18 mouse cellular contexts compared by ENCODE assay signal in the genomic region with DNA sequence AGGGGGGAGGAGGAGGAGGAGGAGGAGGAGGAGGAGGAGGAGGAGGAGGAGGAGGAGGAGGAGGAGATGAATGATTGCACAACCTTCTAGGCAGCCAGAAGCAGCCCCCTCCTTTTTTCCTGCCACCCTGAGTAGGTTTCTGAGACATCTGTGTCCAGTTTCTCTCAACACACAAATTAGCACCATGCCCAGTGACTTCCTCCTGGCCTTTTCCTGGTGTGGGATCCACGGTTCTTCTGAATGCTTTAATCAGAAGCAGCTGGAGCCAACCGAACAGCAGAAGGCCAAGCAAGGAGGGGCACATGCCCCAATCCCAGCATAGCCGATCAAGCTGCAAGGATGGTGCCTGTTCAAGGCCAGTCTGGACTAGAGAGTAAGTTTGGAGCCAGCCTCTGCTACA. TPM values are rescaled to one million over a fixed set of nuclear protein-coding genes. Genes with fewer than 3 reads are reported as not detected.
A peak's percentile ranks its signal among the peaks of the same experiment; 100 is the strongest.
DNase-seq lines count a peak whose midpoint lies in the region; ATAC-seq and TF ChIP-seq lines count a peak whose summit lies in the region.
"Had no signal": no experiment of that assay in that cellular context is flagged by ENCODE, and none has a peak within 500 bp of the region (broad histone marks: within the 10 kb centered on the region; RNA-seq: fewer than 3 reads in every experiment).

No protein-coding gene starts in this region.

- H3K27ac ChIP-seq in intestine, postnatal 0 days (ENCODE audit: low read depth, low read length), result 0 out of 2 replicates have a peak overlapping the region, but pooled peaks have one; percentile 1
- H3K27ac ChIP-seq in intestine, embryonic 16.5 days (ENCODE audit: low read length), result no peak overlapping the region
- H3K27ac ChIP-seq: gastrocnemius, adult 2 months had no signal

- peak; percentile 82 for DNase-seq in embryo, embryonic 10.5 days (ENCODE audit: low spot score)
- peak; percentile 86 for DNase-seq in forelimb bud, embryonic 11.5 days (ENCODE audit: low read depth, low spot score)
- DNase-seq in mesoderm, embryonic 11.5 days (ENCODE audit: low read depth, low spot score), result peak; percentile 62
- DNase-seq in left cerebral cortex, adult 9 months (ENCODE audit: low spot score in 2 of 2), result no peak
- no peak for DNase-seq in layer of hippocampus, adult 18-20 months (ENCODE audit: low spot score in 2 of 2)
- DNase-seq in adrenal gland, postnatal 25 days, result no peak
- DNase-seq: gastrocnemius, adult 2 months; heart, postnatal 36 days; kidney, adult 11 months; kidney, postnatal 14 days; left cerebral cortex, postnatal 4 days; lung, postnatal 14 days; thymus, postnatal 4 days had no signal

- no peak overlapping the region for H3K9ac ChIP-seq in intestine, postnatal 0 days (ENCODE audit: low read depth, low read length)
- no peak overlapping the region for H3K9ac ChIP-seq in intestine, embryonic 16.5 days (ENCODE audit: low read depth, low read length)

- no peaks in the 10 kb centered on the region for H3K9me3 ChIP-seq in intestine, postnatal 0 days (ENCODE audit: control insufficient read depth)
- H3K9me3 ChIP-seq in intestine, embryonic 16.5 days (ENCODE audit: control insufficient read depth, low read length), result no peaks in the 10 kb centered on the region; the same call in 1 of the 2 replicates

- 31% methylated on average over 3 of the region's 3 CpGs for WGBS in intestine, postnatal 0 days
- 50% methylated on average over 3 of the region's 3 CpGs for WGBS in intestine, embryonic 16.5 days

- H3K4me1 ChIP-seq in intestine, postnatal 0 days (replicated peaks; ENCODE audit: control insufficient read depth, insufficient read depth, low read length), result 0 out of 2 replicates have a peak, but pooled peaks cover 11% of the 10 kb centered on the region
- H3K4me1 ChIP-seq in intestine, embryonic 16.5 days (ENCODE audit: control insufficient read depth, insufficient read depth, low read length), result peaks cover 8% of the 10 kb centered on the region; the same call in 1 of the 2 replicates

- no peak for ATAC-seq in intestine, postnatal 0 days
- no peak for ATAC-seq in intestine, embryonic 16.5 days

- H3K4me2 ChIP-seq in intestine, postnatal 0 days (replicated peaks; ENCODE audit: low read depth), result no peak overlapping the region
- H3K4me2 ChIP-seq in intestine, embryonic 16.5 days (ENCODE audit: low read depth, low read length), result no peak overlapping the region
- H3K4me2 ChIP-seq: midbrain, embryonic 11.5 days had no signal

- H3K27me3 ChIP-seq in intestine, postnatal 0 days (replicated peaks; ENCODE audit: control insufficient read depth, insufficient read depth, low read length), result no peaks in the 10 kb centered on the region
- no peaks in the 10 kb centered on the region for H3K27me3 ChIP-seq in intestine, embryonic 16.5 days (replicated peaks; ENCODE audit: control insufficient read depth, insufficient read depth, low read length)

- no peak overlapping the region for H3K4me3 ChIP-seq in intestine, postnatal 0 days (ENCODE audit: low read depth, low read length)
- H3K4me3 ChIP-seq in intestine, embryonic 16.5 days (ENCODE audit: low read length), result no peak overlapping the region
- H3K4me3 ChIP-seq: gastrocnemius, adult 2 months; myocyte had no signal

- no peak for TF ChIP-seq CTCF in intestine, postnatal 0 days (IDR thresholded peaks at IDR 0.05; ENCODE audit: low read depth)

- H3K36me3 ChIP-seq in intestine, postnatal 0 days (ENCODE audit: control insufficient read depth, insufficient read depth), result no peaks in the 10 kb centered on the region
- no peaks in the 10 kb centered on the region for H3K36me3 ChIP-seq in intestine, embryonic 16.5 days (ENCODE audit: control insufficient read depth, insufficient read depth, low read length)
- H3K36me3 ChIP-seq: G1E had no signal

RNA-seq across cellular contexts. Expression of gene Rab4a, which starts 5.9 kb away (rescaled TPM):
- 104 TPM in 2 replicates for polyA plus RNA-seq in intestine, postnatal 0 days (2015; fragmentation: Nextera tagmentation; extraction: Ambion mirVana)
- 66.9 and 71.9 TPM in 2 replicates for polyA plus RNA-seq in intestine, embryonic 16.5 days (2015; fragmentation: Nextera tagmentation; extraction: Ambion mirVana)
- 10 to 100 TPM; 42.6 to 44.8 TPM for total RNA-seq in layer of hippocampus, adult 18-20 months (2021)
- total RNA-seq in adrenal gland, postnatal 25 days (2021), result 23.6 and 24.6 TPM in 2 replicates

Comparison
In these comparisons a context has a peak if more than half of its experiments do, and no peak if none do; other contexts are left out.
1. DNase-seq: peak in embryo, embryonic 10.5 days (single experiment), forelimb bud, embryonic 11.5 days (single experiment) and mesoderm, embryonic 11.5 days (single experiment); none in left cerebral cortex, adult 9 months (0 of 2), layer of hippocampus, adult 18-20 months (0 of 2) and adrenal gland, postnatal 25 days (single experiment).